Mouse (Mus musculus) small intestine, adult 2 months (tissue): ENCODE data around the gene Iqschfp. TPM values are rescaled to one million over a fixed set of nuclear protein-coding genes. Genes with fewer than 3 reads are reported as not detected.

Source experiments
- H3K27ac ChIP-seq: fragments of 200-500 bp; 2 replicates; pipeline ENCODE4 v1.5.1; 2012; ENCODE audit warnings: low read depth, low read length, control low read depth, inconsistent platforms; ENCODE audit not compliant: insufficient read depth
- H3K27me3 ChIP-seq: fragments of 200-500 bp; 2 replicates; pipeline ENCODE4 v1.6.1; 2012; ENCODE audit warnings: mild to moderate bottlenecking, moderate library complexity, low read length, inconsistent platforms; ENCODE audit not compliant: control insufficient read depth, insufficient read depth
- H3K36me3 ChIP-seq: fragments of 200-500 bp; 2 replicates; pipeline ENCODE4 v1.6.1; 2012; ENCODE audit warnings: mild to moderate bottlenecking, low read length, control low read depth, inconsistent platforms; ENCODE audit not compliant: control insufficient read depth, insufficient read depth
- H3K4me1 ChIP-seq: fragments of 200-500 bp; 2 replicates; pipeline ENCODE4 v1.6.1; 2012; ENCODE audit warnings: low read length, inconsistent platforms, mixed read lengths; ENCODE audit not compliant: control insufficient read depth, insufficient read depth, insufficient read length
- H3K4me3 ChIP-seq: fragments of 200-500 bp; 2 replicates; pipeline ENCODE4 v1.5.1; 2012; ENCODE audit warnings: low read depth, mild to moderate bottlenecking, control low read depth, inconsistent platforms, low read length, moderate library complexity
- CTCF ChIP-seq: fragments of 200-500 bp; IDR thresholded peaks from 2 replicates; pipeline ENCODE4 v1.5.1; 2012; ENCODE audit warnings: low read depth, mild to moderate bottlenecking, control low read depth, inconsistent platforms, low read length, moderate library complexity, mixed read lengths; ENCODE audit not compliant: insufficient replicate concordance, insufficient read length; ENCODE audit errors: extremely low read depth
- POLR2A ChIP-seq: fragments of 200-500 bp; IDR thresholded peaks from 2 replicates; pipeline ENCODE4 v1.6.1; 2012; ENCODE audit warnings: low read depth, mild to moderate bottlenecking, control low read depth, inconsistent platforms, low read length, moderate library complexity
- WGBS: fragments of 180-500 bp; shearing (Covaris S2); methylation state at CpG from one replicate; pipeline ENCODE4 v1.1.7; 2018; 5-methylcytosine and 5-hydroxymethylcytosine counted together
- polyA plus RNA-seq: library from polyadenylated mRNA; depleted of rRNA; stranded (reverse); fragments of >200 nt; gene quantifications from 2 replicates; pipeline ENCODE4 v1.2.3, GENCODE M21; 2012

Gene Iqschfp
- polyA plus RNA-seq, 1 experiment, result not detected

DNA sequence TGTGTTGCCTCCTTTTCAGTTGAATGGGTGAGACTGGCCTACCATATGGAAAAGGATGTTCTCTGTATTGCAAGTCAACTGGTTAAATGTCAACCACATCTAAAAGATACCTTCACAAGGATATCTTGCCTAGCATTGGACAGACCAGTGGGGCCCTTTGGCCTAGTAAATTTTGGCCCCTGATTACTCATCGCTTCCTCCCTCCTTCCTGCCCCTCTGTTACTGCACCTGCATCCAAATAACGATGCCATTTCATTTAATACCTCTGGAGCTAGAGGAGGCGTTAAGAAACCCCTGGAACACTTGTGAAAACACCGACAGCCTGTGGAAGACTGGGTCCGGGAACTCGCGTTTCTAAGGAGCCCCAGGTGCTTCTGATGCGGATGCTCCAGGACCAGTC lies 626.0 kb downstream of the Iqschfp start:
- Histone ChIP-seq H3K4me1 (peaks cover 2% of the 10 kb centered on the region; the same call in 1 of the 2 replicates), H3K27ac (no peak overlapping the region), H3K4me3 (no peak overlapping the region), H3K27me3 (no peaks in the 10 kb centered on the region), H3K36me3 (no peaks in the 10 kb centered on the region)
- WGBS, result 90% methylated on average over 8 of the region's 8 CpGs
- TF ChIP-seq POLR2A (no peak), CTCF (no peak)

DNA sequence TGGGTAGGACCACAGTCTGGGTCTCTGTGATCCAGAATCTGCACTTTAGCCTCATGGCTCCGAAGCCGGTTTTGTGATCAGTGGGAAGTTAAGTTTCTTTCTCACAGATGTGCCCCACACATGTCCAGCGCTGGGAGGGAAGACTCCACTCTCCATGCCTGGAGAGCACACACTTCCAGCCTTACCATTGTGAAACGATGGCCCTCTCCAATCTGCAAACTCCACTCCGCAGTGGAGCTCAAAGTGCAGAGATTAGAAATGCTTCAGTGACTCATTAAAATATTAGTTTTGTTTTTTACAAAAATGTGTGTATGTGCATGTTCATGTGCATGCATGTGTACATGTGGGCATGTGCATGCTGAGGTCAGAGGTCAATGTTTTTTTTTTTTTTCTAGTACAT lies 626.6 kb downstream of the Iqschfp start:
- H3K27ac ChIP-seq, result no peak overlapping the region
- H3K4me3 ChIP-seq, result no peak overlapping the region
- no peaks in the 10 kb centered on the region for H3K36me3 ChIP-seq
- H3K27me3 ChIP-seq, result no peaks in the 10 kb centered on the region
- H3K4me1 ChIP-seq, result peaks cover 2% of the 10 kb centered on the region; the same call in 1 of the 2 replicates
- WGBS, result 76% methylated on average over 5 of the region's 5 CpGs
- TF ChIP-seq CTCF, result no peak
- no peak for TF ChIP-seq POLR2A

DNA sequence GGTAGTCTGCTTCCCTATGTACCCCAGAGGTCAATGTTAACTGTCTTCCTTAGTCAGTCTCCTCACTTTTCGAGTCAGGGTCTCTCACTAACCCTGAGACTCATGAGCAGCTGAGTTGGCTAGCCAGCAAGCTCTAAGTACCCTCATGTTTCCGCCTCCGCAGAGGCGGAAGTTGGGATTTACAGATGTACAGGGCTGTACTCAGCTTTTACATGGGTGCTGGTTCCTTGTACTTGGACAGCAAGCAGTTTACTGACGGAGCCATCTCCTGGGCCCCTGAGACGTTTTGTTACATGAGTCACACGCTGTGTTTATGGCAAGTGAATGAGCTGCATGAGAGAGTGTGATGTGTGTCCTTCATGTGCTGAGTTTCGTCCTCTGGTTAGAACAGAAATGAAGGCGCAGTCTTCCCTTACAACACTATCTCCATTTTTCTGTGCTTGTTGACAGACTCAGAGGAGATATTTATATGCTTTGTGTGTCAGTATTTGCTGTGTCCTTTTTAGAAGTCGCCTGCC lies 633.4 kb downstream of the Iqschfp start:
- H3K36me3 ChIP-seq, result no peaks in the 10 kb centered on the region
- 85% methylated on average over 10 of the region's 10 CpGs for WGBS
- TF ChIP-seq POLR2A (no peak), CTCF (no peak)
- H3K27me3 ChIP-seq, result no peaks in the 10 kb centered on the region
- no peak overlapping the region for H3K27ac ChIP-seq
- no peak overlapping the region for H3K4me3 ChIP-seq
- no peaks in the 10 kb centered on the region for H3K4me1 ChIP-seq

DNA sequence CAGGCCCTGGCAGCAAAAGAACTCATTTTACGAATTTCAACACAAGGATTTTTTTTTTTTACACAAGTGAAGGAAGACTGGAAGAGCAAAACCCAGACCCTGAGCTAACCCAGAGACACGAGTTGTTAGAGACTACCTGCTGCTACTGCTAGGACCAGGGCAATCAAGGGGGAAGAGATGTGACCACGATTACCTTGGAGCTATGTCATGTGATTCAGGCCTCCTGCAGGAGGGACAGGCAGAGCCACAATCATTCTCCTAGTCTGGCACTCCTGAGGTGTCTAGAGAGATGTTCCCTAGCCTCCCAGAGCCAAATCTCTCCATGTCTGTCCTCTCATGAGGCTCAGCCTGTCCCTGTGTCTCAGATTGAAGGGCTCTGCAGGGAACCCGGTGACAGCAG lies 634.4 kb downstream of the Iqschfp start:
- Histone ChIP-seq H3K36me3 (no peaks in the 10 kb centered on the region), H3K27me3 (no peaks in the 10 kb centered on the region), H3K4me1 (no peaks in the 10 kb centered on the region), H3K4me3 (no peak overlapping the region), H3K27ac (no peak overlapping the region)
- 60% methylated on average over 4 of the region's 4 CpGs for WGBS
- no peak for TF ChIP-seq POLR2A
- no peak for TF ChIP-seq CTCF

DNA sequence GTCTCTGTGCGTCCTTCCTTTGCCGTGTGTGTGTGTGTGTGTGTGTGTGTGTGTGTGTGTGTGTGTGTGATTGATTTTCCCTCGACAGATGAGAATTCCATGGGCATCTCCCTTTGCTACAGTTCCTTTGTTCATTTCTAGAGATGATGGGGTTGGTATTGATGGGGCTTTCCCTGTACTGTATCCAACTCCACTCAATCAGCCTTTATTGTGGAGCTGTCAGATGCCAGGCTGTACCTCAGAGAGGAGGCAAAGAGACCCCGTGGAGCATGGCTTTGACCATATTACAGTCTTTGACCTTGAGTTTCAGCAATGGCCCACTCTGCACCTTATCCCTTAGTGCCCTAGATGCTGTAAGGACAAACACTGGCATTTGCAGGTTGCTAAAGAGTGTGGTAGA lies 635.1 kb downstream of the Iqschfp start:
- H3K4me3 ChIP-seq, result no peak overlapping the region

DNA sequence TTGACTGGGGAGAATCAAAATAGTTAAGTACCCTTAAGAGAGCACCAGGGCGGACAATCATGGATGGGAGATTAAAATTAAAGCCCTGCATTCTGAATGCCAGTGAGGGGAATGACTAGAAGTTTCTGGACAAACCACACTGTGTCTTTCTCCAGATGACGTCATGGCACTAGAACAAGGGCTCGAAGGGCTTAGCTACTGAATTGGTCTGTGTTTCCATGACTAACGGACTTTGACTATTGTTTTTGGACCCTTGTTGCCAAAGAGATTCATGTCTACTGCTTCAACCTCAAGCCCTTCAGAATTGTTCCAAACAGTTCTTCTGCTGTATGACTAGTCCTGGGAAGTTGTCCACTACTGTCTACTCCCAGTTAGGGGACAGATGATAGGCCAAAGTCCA lies 639.9 kb downstream of the Iqschfp start:
- Histone ChIP-seq H3K4me1 (no peaks in the 10 kb centered on the region), H3K4me3 (no peak overlapping the region), H3K27me3 (no peaks in the 10 kb centered on the region), H3K27ac (no peak overlapping the region), H3K36me3 (no peaks in the 10 kb centered on the region)
- no peak for TF ChIP-seq CTCF
- TF ChIP-seq POLR2A, result no peak
- 82% methylated on average over 4 of the region's 4 CpGs for WGBS

More for the DNA sequence above, 635.1 kb downstream of the Iqschfp start:
- 65% methylated on average over 4 of the region's 4 CpGs for WGBS
- no peak overlapping the region for H3K27ac ChIP-seq
- H3K27me3 ChIP-seq, result no peaks in the 10 kb centered on the region
- H3K4me1 ChIP-seq, result no peaks in the 10 kb centered on the region
- TF ChIP-seq CTCF (no peak), POLR2A (no peak)
- no peaks in the 10 kb centered on the region for H3K36me3 ChIP-seq

DNA sequence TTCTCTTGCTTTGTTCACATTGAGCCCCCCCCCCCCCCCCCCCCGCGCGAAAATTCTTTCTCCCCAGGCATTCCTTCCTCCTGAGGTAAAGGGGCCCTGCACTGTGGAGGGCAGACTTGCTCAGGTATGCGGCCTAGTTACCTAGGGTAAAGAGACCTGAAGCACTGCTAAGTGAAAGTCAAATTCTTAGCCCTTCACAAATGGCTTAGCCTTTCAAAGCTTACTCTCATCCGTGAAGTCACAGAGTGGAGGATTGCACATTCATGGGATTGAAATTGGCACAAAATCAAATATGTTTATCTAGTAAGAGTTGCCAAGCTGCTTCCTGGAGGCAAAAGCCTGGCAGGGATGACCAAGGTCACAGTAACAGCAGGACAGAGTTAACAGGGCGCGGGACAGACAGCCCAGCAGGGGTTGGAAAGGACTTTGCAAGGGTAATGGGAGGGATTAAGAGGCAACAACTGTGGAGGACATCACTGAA lies 642.6 kb downstream of the Iqschfp start:
- no peak for TF ChIP-seq CTCF
- no peak for TF ChIP-seq POLR2A
- Histone ChIP-seq H3K4me3 (no peak overlapping the region), H3K27ac (no peak overlapping the region), H3K27me3 (no peaks in the 10 kb centered on the region), H3K4me1 (no peaks in the 10 kb centered on the region), H3K36me3 (no peaks in the 10 kb centered on the region)
- WGBS, result 24% methylated on average over 7 of the region's 7 CpGs
